Mouse (Mus musculus) liver, embryonic 14.5 days (tissue): ENCODE results near the gene Gnaq.

ENCODE experiments used
- CTCF ChIP-seq: IDR thresholded peaks from 2 replicates; pipeline ENCODE4 v1.5.1; 2016; ENCODE audit warnings: antibody characterized with exemption, low read depth, control low read depth
- EP300 ChIP-seq: IDR thresholded peaks from 2 replicates; pipeline ENCODE4 v1.6.1; 2016; ENCODE audit warnings: antibody characterized with exemption, low read depth

DNA sequence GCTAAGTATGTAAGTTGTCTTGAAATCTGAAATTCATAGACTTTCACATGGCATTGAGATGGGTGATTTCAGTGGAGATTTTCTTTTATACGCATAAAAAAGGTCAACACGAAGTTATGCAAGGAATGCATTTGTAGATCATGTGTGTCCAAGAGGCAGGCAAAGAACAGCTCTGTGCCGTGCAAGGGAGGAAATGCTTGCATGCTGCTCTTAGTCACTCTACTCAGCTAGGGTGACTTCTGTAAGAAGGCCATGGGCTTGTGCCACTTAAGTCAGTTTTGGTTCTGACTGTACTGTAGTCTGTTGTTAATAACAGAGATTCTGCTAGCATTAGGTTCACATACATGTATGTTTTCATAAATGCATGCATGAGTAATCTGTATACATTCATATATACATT is 38.1 kb downstream of the Gnaq start:
- TF ChIP-seq CTCF (no peak), EP300 (no peak)
